Mouse (Mus musculus): Measurements from ENCODE around the gene Sdc1.

- TF ChIP-seq CTCF (IDR thresholded peaks at IDR 0.05; ENCODE audit: low read depth) (no peak), EP300 (IDR thresholded peaks at IDR 0.05; ENCODE audit: low read depth) (no peak)
Observed at GRCm38 (mm10) chr12:8779851-8780250, 8.7 kb downstream of the Sdc1 start.
